Mouse (Mus musculus): Measurements from ENCODE around the gene Akr1c6. TPM values are rescaled to one million over a fixed set of nuclear protein-coding genes. Genes with fewer than 3 reads are reported as not detected.
"Not testable (repeated sequence)": the region's sequence is repeated elsewhere in the genome, so short reads cannot be mapped to it uniquely, and the experiment has no call there.

Akr1c6 gene
- not detected in 2 replicates for polyA plus RNA-seq (2015; fragmentation: Nextera tagmentation; extraction: Ambion mirVana)

DNA sequence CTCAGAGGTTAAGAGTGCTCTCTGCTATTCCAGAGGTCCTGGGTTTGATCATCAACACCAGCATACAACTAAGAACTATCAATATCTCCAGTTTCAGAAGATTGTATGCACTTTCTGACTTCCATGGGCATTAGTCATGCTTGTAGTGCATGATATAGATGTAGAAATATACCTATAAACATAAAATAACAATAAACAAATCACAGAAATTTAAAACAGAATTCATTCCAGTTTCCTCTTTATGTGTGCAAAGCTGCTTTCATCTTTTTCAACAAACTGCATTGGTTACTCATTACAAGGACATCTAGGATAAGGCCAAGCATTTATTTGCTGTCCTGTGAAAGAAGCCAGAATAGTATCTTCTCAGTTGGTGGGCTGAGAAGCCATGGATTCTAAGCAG is at the start of gene Akr1c6:
TSS of gene Akr1c6 (plus strand) at position 301 of the 400 bp plus-strand sequence.
- Histone ChIP-seq H3K36me3 (no peaks in the 10 kb centered on the region), H3K27ac (replicated peaks) (no peak within 1 kb of the TSS)

GRCm38 (mm10) chr13:4384918-4385317 is 49.2 kb upstream of the Akr1c6 start:
- WGBS: 61% methylated on average over 1 of the region's 1 CpGs
- no peaks in the 10 kb centered on the region for H3K36me3 ChIP-seq

More for the DNA sequence above, at the start of gene Akr1c6:
- Histone ChIP-seq H3K9me3 (replicated peaks) (no peaks in the 10 kb centered on the region), H3K4me2 (replicated peaks) (no peak within 1 kb of the TSS), H3K4me1 (no peaks in the 10 kb centered on the region), H3K4me3 (replicated peaks) (no peak within 1 kb of the TSS), H3K9ac (no peak within 1 kb of the TSS), H3K27me3 (no peaks in the 10 kb centered on the region)
- ATAC-seq (ENCODE audit: insufficient number of reproducible peaks, low FRiP score, low TSS enrichment, low read depth): no peak

GRCm38 (mm10) chr13:4385541-4385940 is 48.6 kb upstream of the Akr1c6 start:
- ATAC-seq (ENCODE audit: insufficient number of reproducible peaks, low FRiP score, low TSS enrichment, low read depth): no peak
- H3K4me1 ChIP-seq: no peaks in the 10 kb centered on the region
- H3K9ac ChIP-seq: no peak overlapping the region
- no peak overlapping the region for H3K4me3 ChIP-seq (replicated peaks)
- no peaks in the 10 kb centered on the region for H3K36me3 ChIP-seq
- no peak overlapping the region for H3K27ac ChIP-seq (replicated peaks)
- H3K4me2 ChIP-seq (replicated peaks): no peak overlapping the region
- H3K9me3 ChIP-seq (replicated peaks): no peaks in the 10 kb centered on the region
- no peaks in the 10 kb centered on the region for H3K27me3 ChIP-seq

More at GRCm38 (mm10) chr13:4384918-4385317, 49.2 kb upstream of the Akr1c6 start:
- Histone ChIP-seq H3K27ac (replicated peaks) (no peak overlapping the region), H3K27me3 (no peaks in the 10 kb centered on the region), H3K4me2 (replicated peaks) (no peak overlapping the region), H3K9me3 (replicated peaks) (no peaks in the 10 kb centered on the region), H3K4me3 (replicated peaks) (no peak overlapping the region), H3K4me1 (no peaks in the 10 kb centered on the region), H3K9ac (no peak overlapping the region)
- ATAC-seq (ENCODE audit: insufficient number of reproducible peaks, low FRiP score, low TSS enrichment, low read depth): no peak

DNA sequence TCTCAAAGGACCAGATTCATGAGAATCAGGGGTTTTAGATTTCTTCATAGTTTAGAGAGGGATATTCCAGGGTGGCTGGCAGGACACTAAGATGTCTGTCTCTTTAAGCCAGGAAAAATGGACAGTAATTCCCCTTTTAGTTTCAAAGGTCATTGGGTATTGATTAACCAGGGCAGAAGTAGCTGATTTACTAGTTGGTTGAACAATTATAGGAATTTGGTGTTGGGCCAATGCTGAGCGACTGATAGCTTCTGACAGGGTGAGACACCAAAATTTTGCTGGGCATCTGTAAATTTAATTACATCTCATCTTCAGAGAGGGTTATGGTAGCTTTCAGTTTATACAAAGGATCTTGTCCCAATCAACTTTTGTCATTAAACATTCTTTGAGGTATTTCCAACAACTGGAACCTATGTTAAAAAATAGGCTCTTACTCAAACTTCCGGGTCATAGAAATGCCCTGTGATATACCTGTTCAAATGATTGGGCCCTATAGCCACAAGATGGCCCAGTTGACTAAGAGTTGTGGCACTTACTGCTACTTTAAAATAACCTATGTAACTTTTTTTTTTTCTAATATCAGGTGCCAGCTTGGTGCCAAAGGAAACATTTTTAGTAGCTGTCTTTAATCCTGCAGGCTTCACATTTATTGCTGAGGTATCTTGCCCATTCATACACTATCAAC is 45.2 kb upstream of the Akr1c6 start:
- no peaks in the 10 kb centered on the region for H3K4me1 ChIP-seq
- no peak overlapping the region for H3K4me3 ChIP-seq (replicated peaks)
- H3K4me2 ChIP-seq (replicated peaks): no peak overlapping the region
- no peak for ATAC-seq (ENCODE audit: insufficient number of reproducible peaks, low FRiP score, low TSS enrichment, low read depth)
- no peak overlapping the region for H3K9ac ChIP-seq
- no peaks in the 10 kb centered on the region for H3K36me3 ChIP-seq
- H3K27me3 ChIP-seq: no peaks in the 10 kb centered on the region
- no peaks in the 10 kb centered on the region for H3K9me3 ChIP-seq (replicated peaks)
- no peak overlapping the region for H3K27ac ChIP-seq (replicated peaks)
- 85% methylated on average over 2 of the region's 2 CpGs for WGBS

- ATAC-seq (ENCODE audit: insufficient number of reproducible peaks, low FRiP score, low TSS enrichment, low read depth); H3K9me3 ChIP-seq (replicated peaks); H3K4me3 ChIP-seq (replicated peaks); H3K4me1 ChIP-seq; H3K9ac ChIP-seq; H3K27ac ChIP-seq (replicated peaks); H3K27me3 ChIP-seq; H3K36me3 ChIP-seq; H3K4me2 ChIP-seq (replicated peaks): not testable (repeated sequence)
- 57% methylated on average over 1 of the region's 1 CpGs for WGBS
These were observed 33.7 kb upstream of the Akr1c6 start for GRCm38 (mm10) chr13:4400360-4400759.

- 88% methylated on average over 2 of the region's 2 CpGs for WGBS
- no peak overlapping the region for H3K27ac ChIP-seq (replicated peaks)
These were observed 33.3 kb upstream of the Akr1c6 start for GRCm38 (mm10) chr13:4400831-4401230.

DNA sequence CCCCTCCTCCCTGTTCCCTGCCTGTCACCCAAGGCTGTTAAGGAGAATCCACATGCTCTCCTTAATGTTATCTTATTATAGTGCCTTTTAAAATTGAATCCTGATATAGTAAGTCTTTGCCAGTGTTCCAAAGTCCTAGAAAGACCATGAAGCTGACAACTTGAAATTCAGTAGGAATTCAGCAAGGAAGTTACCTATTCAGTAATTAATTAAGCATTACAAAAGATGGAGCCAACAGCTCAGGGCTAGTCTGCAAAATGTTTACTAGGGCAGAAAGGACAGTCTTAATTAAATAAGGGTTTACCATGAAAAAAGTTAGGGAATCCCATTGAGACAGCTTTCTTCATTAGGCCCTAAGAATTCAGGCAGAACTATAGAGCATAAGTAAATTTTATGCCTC is 31.9 kb upstream of the Akr1c6 start:
- no peak overlapping the region for H3K4me2 ChIP-seq (replicated peaks)
- H3K9me3 ChIP-seq (replicated peaks): no peaks in the 10 kb centered on the region
- H3K4me1 ChIP-seq: no peaks in the 10 kb centered on the region
- H3K27ac ChIP-seq (replicated peaks): no peak overlapping the region
- H3K27me3 ChIP-seq: no peaks in the 10 kb centered on the region
- ATAC-seq (ENCODE audit: insufficient number of reproducible peaks, low FRiP score, low TSS enrichment, low read depth): no peak
- H3K4me3 ChIP-seq (replicated peaks): no peak overlapping the region
- H3K9ac ChIP-seq: no peak overlapping the region
- H3K36me3 ChIP-seq: no peaks in the 10 kb centered on the region

More at GRCm38 (mm10) chr13:4400831-4401230, 33.3 kb upstream of the Akr1c6 start:
- H3K4me1 ChIP-seq: no peaks in the 10 kb centered on the region
- H3K36me3 ChIP-seq: no peaks in the 10 kb centered on the region
- H3K9me3 ChIP-seq (replicated peaks): no peaks in the 10 kb centered on the region
- ATAC-seq (ENCODE audit: insufficient number of reproducible peaks, low FRiP score, low TSS enrichment, low read depth): no peak
- H3K9ac ChIP-seq: no peak overlapping the region
- H3K4me2 ChIP-seq (replicated peaks): no peak overlapping the region
- H3K27me3 ChIP-seq: no peaks in the 10 kb centered on the region
- H3K4me3 ChIP-seq (replicated peaks): no peak overlapping the region

- H3K9ac ChIP-seq: no peak overlapping the region
- no peak for ATAC-seq (ENCODE audit: insufficient number of reproducible peaks, low FRiP score, low TSS enrichment, low read depth)
These were observed 29.4 kb upstream of the Akr1c6 start for GRCm38 (mm10) chr13:4404726-4405125.

DNA sequence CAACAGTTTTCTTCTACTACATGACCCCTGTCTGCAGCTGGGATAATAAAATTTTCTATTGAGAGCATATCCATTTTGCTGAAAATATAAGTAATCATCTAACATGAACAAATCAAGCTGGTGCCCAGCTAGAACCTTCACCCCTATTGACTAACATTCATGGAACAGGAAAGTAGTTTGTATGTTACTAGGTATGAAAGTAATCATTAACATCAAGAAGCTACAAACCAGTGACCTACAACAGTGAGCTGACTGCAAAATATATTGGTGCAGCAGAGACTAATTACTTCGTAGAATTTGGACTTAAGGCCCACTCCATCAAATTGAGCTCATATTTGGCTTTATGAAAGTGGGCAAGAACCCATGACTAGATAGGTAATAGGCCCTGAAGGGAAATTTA is 27.3 kb upstream of the Akr1c6 start:
- no peak for ATAC-seq (ENCODE audit: insufficient number of reproducible peaks, low FRiP score, low TSS enrichment, low read depth)
- WGBS: 86% methylated on average over 1 of the region's 1 CpGs
- H3K9me3 ChIP-seq (replicated peaks): no peaks in the 10 kb centered on the region

More at GRCm38 (mm10) chr13:4404726-4405125, 29.4 kb upstream of the Akr1c6 start:
- Histone ChIP-seq H3K4me2 (replicated peaks) (no peak overlapping the region), H3K4me3 (replicated peaks) (no peak overlapping the region), H3K36me3 (no peaks in the 10 kb centered on the region), H3K9me3 (replicated peaks) (no peaks in the 10 kb centered on the region), H3K27ac (replicated peaks) (no peak overlapping the region), H3K4me1 (no peaks in the 10 kb centered on the region), H3K27me3 (no peaks in the 10 kb centered on the region)

GRCm38 (mm10) chr13:4428558-4428957 is 5.5 kb upstream of the Akr1c6 start:
- no peak for ATAC-seq (ENCODE audit: insufficient number of reproducible peaks, low FRiP score, low TSS enrichment, low read depth)
- WGBS: 81% methylated on average over 2 of the region's 2 CpGs
- no peaks in the 10 kb centered on the region for H3K9me3 ChIP-seq (replicated peaks)
- H3K9ac ChIP-seq: no peak overlapping the region
- no peaks in the 10 kb centered on the region for H3K27me3 ChIP-seq
- H3K4me1 ChIP-seq: no peaks in the 10 kb centered on the region
- H3K27ac ChIP-seq (replicated peaks): no peak overlapping the region
- no peaks in the 10 kb centered on the region for H3K36me3 ChIP-seq
- no peak overlapping the region for H3K4me2 ChIP-seq (replicated peaks)
- H3K4me3 ChIP-seq (replicated peaks): no peak overlapping the region

More for the DNA sequence above, 27.3 kb upstream of the Akr1c6 start:
- Histone ChIP-seq H3K27ac (replicated peaks) (no peak overlapping the region), H3K9ac (no peak overlapping the region), H3K4me3 (replicated peaks) (no peak overlapping the region), H3K27me3 (no peaks in the 10 kb centered on the region), H3K4me1 (no peaks in the 10 kb centered on the region), H3K4me2 (replicated peaks) (no peak overlapping the region), H3K36me3 (no peaks in the 10 kb centered on the region)

DNA sequence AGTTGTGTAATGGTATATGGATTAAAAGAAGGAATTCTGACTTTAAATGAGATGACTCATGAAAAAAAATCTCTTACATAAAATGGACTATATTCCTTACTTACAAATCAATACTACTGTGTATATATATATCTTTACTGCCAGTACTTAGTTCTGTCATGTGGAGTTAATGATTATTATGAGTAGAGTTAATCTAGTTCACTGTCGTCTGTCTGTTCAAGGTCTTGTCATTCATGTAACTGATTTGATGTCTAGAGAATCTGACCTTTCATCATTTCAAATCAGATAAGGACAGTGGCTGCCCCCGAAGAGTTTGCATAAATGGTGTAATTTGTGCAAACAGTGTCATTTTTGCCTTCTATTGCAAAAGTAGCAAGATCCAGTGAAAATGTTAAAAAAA is 5.1 kb upstream of the Akr1c6 start:
- WGBS: 61% methylated on average over 2 of the region's 2 CpGs
- Histone ChIP-seq H3K9me3 (replicated peaks) (no peaks in the 10 kb centered on the region), H3K4me2 (replicated peaks) (no peak overlapping the region), H3K27me3 (no peaks in the 10 kb centered on the region), H3K27ac (replicated peaks) (no peak overlapping the region), H3K4me3 (replicated peaks) (no peak overlapping the region), H3K9ac (no peak overlapping the region), H3K36me3 (no peaks in the 10 kb centered on the region), H3K4me1 (no peaks in the 10 kb centered on the region)
- no peak for ATAC-seq (ENCODE audit: insufficient number of reproducible peaks, low FRiP score, low TSS enrichment, low read depth)

DNA sequence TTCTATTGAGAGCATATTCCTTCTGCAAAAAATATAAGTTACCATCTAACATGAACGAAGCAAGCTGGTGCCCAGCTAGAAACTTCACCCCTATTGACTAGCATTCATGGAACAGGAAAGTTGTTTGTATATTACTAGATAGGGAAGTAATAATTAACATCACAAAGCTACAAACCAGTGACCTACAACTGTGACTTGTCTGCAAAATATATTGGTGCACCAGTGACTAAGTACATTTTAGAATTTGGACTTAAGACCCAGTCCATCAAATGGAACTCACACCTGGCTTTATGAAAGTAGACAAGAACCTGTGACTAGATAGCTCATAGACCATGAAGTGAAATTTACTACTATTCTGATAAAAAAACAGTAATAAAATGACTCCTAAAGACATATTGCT is 3.0 kb upstream of the Akr1c6 start:
- 76% methylated on average over 1 of the region's 1 CpGs for WGBS
- H3K27me3 ChIP-seq: no peaks in the 10 kb centered on the region
- no peak overlapping the region for H3K9ac ChIP-seq
- H3K4me3 ChIP-seq (replicated peaks): no peak overlapping the region
- H3K9me3 ChIP-seq (replicated peaks): no peaks in the 10 kb centered on the region
- H3K36me3 ChIP-seq: no peaks in the 10 kb centered on the region
- ATAC-seq (ENCODE audit: insufficient number of reproducible peaks, low FRiP score, low TSS enrichment, low read depth): no peak
- no peaks in the 10 kb centered on the region for H3K4me1 ChIP-seq
- H3K4me2 ChIP-seq (replicated peaks): no peak overlapping the region
- no peak overlapping the region for H3K27ac ChIP-seq (replicated peaks)
